Mouse (Mus musculus) megakaryocyte, embryonic 14.5 days (primary cell): Measurements from ENCODE around the gene Sh3gl2.

Source experiments
- FLI1 ChIP-seq: IDR thresholded peaks from 2 replicates; pipeline ENCODE4 v1.6.1; 2012; ENCODE audit warnings: low read length, inconsistent platforms, mixed read lengths
- GATA1 ChIP-seq: IDR thresholded peaks from 3 replicates; pipeline ENCODE4 v1.6.1; 2012; ENCODE audit warnings: mixed read lengths, low read length, inconsistent platforms, borderline replicate concordance

DNA sequence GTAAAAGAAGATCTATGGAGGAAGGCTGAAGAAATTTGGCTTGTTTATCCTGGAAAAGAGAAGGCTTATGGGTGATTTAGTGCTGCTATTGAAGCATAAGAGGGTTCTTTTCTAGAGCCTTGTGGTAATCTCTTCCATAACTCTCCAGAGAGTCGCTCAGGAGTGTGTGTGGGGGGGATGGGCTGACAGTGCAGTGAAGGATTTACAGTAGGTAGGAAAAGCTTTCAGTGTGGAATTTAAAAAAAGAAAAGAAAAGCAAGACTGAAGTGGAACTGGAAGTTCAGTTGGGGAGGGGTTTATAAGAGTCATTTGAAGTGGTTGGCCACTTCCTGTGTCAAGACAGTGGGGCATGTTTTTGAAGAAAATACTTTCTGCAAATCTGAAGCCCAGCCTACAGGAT is 464.8 kb downstream of the Sh3gl2 start:
- TF ChIP-seq GATA1 (no peak), FLI1 (no peak)
